Comparison of ENCODE assay signal across 9 mouse cellular contexts in the genomic region with DNA sequence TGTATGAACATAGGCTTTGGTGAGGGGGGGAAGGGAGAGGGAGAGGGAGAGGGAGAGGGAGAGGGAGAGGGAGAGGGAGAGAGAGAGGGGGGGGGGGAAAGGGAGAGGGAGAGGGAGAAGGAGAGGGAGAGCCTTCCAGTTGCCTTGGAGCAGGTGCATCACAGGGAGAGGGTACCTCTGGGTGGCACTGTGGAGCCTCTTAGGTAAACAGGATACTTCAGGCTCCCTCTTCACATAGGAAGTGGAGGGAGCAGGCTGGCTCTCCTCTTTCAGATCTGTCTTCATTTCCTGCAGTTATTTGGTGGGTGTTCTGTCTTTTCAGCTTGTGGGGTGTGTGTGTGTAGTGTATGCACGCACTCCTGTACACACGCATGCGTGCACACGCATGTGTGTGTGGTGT.
DNase-seq lines count a peak whose midpoint lies in the region; ATAC-seq lines count a peak whose summit lies in the region.
"Had no signal": no experiment of that assay in that cellular context is flagged by ENCODE, and none has a peak within 500 bp of the region (broad histone marks: within the 10 kb centered on the region; RNA-seq: fewer than 3 reads in every experiment).

No protein-coding gene starts in this region.

- no peaks in the 10 kb centered on the region for H3K9me3 ChIP-seq in kidney, embryonic 15.5 days (replicated peaks)
- H3K9me3 ChIP-seq: lung, embryonic 15.5 days had no signal

- no peak for ATAC-seq in kidney, embryonic 15.5 days (replicated peaks; ENCODE audit: low FRiP score)

- 83% methylated on average over 4 of the region's 4 CpGs for WGBS in kidney, embryonic 15.5 days

- H3K4me2 ChIP-seq in kidney, embryonic 15.5 days, result no peak overlapping the region
- H3K4me2 ChIP-seq: lung, embryonic 15.5 days had no signal

- H3K9ac ChIP-seq in kidney, embryonic 15.5 days, result no peak overlapping the region
- H3K9ac ChIP-seq: lung, embryonic 15.5 days had no signal

- H3K4me3 ChIP-seq in kidney, embryonic 15.5 days (replicated peaks), result no peak overlapping the region
- H3K4me3 ChIP-seq: lung, embryonic 15.5 days had no signal

- H3K36me3 ChIP-seq in kidney, embryonic 15.5 days, result no peaks in the 10 kb centered on the region
- H3K36me3 ChIP-seq: lung, embryonic 15.5 days had no signal

- no peaks in the 10 kb centered on the region for H3K27me3 ChIP-seq in kidney, embryonic 15.5 days
- H3K27me3 ChIP-seq: lung, embryonic 15.5 days had no signal

- H3K4me1 ChIP-seq in kidney, embryonic 15.5 days, result no peaks in the 10 kb centered on the region
- H3K4me1 ChIP-seq: lung, embryonic 15.5 days had no signal

- DNase-seq in kidney, adult 11 months, result peak; percentile 9
- DNase-seq in Muller cell, postnatal 12 days (ENCODE audit: inconsistent ontology term), result peak; percentile 30
- peak; percentile 76 for DNase-seq in brain, adult 2 months (ENCODE audit: low read depth, low spot score)
- DNase-seq in lung, postnatal 25 days (ENCODE audit: low spot score), result peak; percentile 38
- no peak for DNase-seq in yolk sac, embryonic 10.5 days (ENCODE audit: low spot score)
- no peak for DNase-seq in heart, adult 11 months
- no peak for DNase-seq in c-Kit-positive CD71-positive TER-119-positive erythroid progenitor cells, embryonic 14.5 days (ENCODE audit: low spot score)

- H3K27ac ChIP-seq in kidney, embryonic 15.5 days, result no peak overlapping the region
- H3K27ac ChIP-seq: lung, embryonic 15.5 days had no signal

Comparison
In these comparisons a context has a peak if more than half of its experiments do, and no peak if none do; other contexts are left out.
1. DNase-seq: peak in kidney, adult 11 months (single experiment), Muller cell, postnatal 12 days (single experiment), brain, adult 2 months (single experiment) and lung, postnatal 25 days (single experiment); none in yolk sac, embryonic 10.5 days (single experiment), heart, adult 11 months (single experiment) and c-Kit-positive CD71-positive TER-119-positive erythroid progenitor cells, embryonic 14.5 days (single experiment).